Mouse (Mus musculus) activated CD4-positive, CD25-positive, alpha-beta regulatory T cell, adult 4 months (primary cell): ENCODE measurements around the gene Cox8a. TPM values are rescaled to one million over a fixed set of nuclear protein-coding genes. Genes with fewer than 3 reads are reported as not detected.

Experiments used
- ATAC-seq: one replicate; pipeline ENCODE4 v1.8.0; 2017
- polyA plus RNA-seq, 2 experiments: library from polyadenylated mRNA; unstranded; fragments of 100-300 nt; shearing (Covaris generic); gene quantifications; one replicate each; pipeline ENCODE4 v1.2.1; 2017

The Cox8a gene
- polyA plus RNA-seq, 2 experiments from 2014 or later, result 387 to 411 TPM

- ATAC-seq, result no peak
These were observed 34.0 kb downstream of the Cox8a start for GRCm38 (mm10) chr19:7183419-7183818.

- no peak for ATAC-seq
These were observed 35.0 kb downstream of the Cox8a start for GRCm38 (mm10) chr19:7182273-7182949.

GRCm38 (mm10) chr19:7181496-7181895 is 35.9 kb downstream of the Cox8a start:
- ATAC-seq, result no peak

GRCm38 (mm10) chr19:7180756-7181405 is 36.5 kb downstream of the Cox8a start:
- no peak for ATAC-seq

- ATAC-seq, result no peak
These were observed 38.5 kb downstream of the Cox8a start for GRCm38 (mm10) chr19:7178841-7179452.

- ATAC-seq, result no peak
These were observed 39.5 kb downstream of the Cox8a start for GRCm38 (mm10) chr19:7177804-7178511.

GRCm38 (mm10) chr19:7176041-7176696 is 41.2 kb downstream of the Cox8a start:
- ATAC-seq, result no peak

GRCm38 (mm10) chr19:7172051-7172866 is 45.2 kb downstream of the Cox8a start:
- ATAC-seq, result no peak

GRCm38 (mm10) chr19:7171447-7171846 is 46.0 kb downstream of the Cox8a start:
- no peak for ATAC-seq

GRCm38 (mm10) chr19:7170916-7171315 is 46.5 kb downstream of the Cox8a start:
- ATAC-seq, result no peak

- ATAC-seq, result no peak
These were observed 49.0 kb downstream of the Cox8a start for GRCm38 (mm10) chr19:7168423-7168822.

- ATAC-seq, result no peak
These were observed 50.6 kb downstream of the Cox8a start for GRCm38 (mm10) chr19:7166767-7167166.

GRCm38 (mm10) chr19:7166200-7166711 is 51.2 kb downstream of the Cox8a start:
- no peak for ATAC-seq

GRCm38 (mm10) chr19:7165509-7166199 is 51.8 kb downstream of the Cox8a start:
- no peak for ATAC-seq

Other genes starting within 250 kb of the Cox8a start
- gene Ppp1r14b, start 242.6 kb downstream of the Cox8a start, polyA plus RNA-seq, result 10 to 100 TPM; 14.2 to 26.1 TPM
- gene Plcb3, start 241.1 kb downstream of the Cox8a start, polyA plus RNA-seq, result 1 to 10 TPM; 3.2 to 5.1 TPM
- 10 to 100 TPM; 54.3 to 76.4 TPM for gene Fkbp2, start 237.1 kb downstream of the Cox8a start, polyA plus RNA-seq
- 1 to 10 TPM; 2.5 to 2.6 TPM for gene Vegfb, start 230.0 kb downstream of the Cox8a start, polyA plus RNA-seq
- 10 to 100 TPM; 44.8 to 46.0 TPM for gene Dnajc4, start 225.0 kb downstream of the Cox8a start, polyA plus RNA-seq
- 10 to 100 TPM; 29.8 to 33.4 TPM for gene Nudt22, start 221.5 kb downstream of the Cox8a start, polyA plus RNA-seq
- 1 to 10 TPM; 4.5 to 7.3 TPM for gene Trpt1, start 221.5 kb downstream of the Cox8a start, polyA plus RNA-seq
- 100 to 1,000 TPM; 208 to 288 TPM for gene Fermt3, start 198.1 kb downstream of the Cox8a start, polyA plus RNA-seq
- gene Stip1, start 177.6 kb downstream of the Cox8a start, polyA plus RNA-seq, result 100 to 1,000 TPM; 105 to 165 TPM
- 1 to 10 TPM in 1 of 2 experiments, under 1 TPM in 1; 0.82 to 2.6 TPM for gene Macrod1, start 160.8 kb downstream of the Cox8a start, polyA plus RNA-seq
- not detected for gene Flrt1, start 111.9 kb downstream of the Cox8a start, polyA plus RNA-seq
- 100 to 1,000 TPM; 157 to 170 TPM for gene Otub1, start 11.3 kb downstream of the Cox8a start, polyA plus RNA-seq
- gene Naa40, start 23.6 kb upstream of the Cox8a start, polyA plus RNA-seq, result 10 to 100 TPM; 28.0 to 29.3 TPM
- not detected for gene Rcor2, start 49.7 kb upstream of the Cox8a start, polyA plus RNA-seq
- 10 to 100 TPM; 53.4 to 69.8 TPM for gene Mark2, start 124.2 kb upstream of the Cox8a start, polyA plus RNA-seq
- gene Spindoc, start 165.4 kb upstream of the Cox8a start, polyA plus RNA-seq, result 1 to 10 TPM; 1.5 to 5.3 TPM
- under 1 TPM in 1 of 2 experiments, not detected in 1; 0.12 TPM for gene 2700081O15Rik, start 200.0 kb upstream of the Cox8a start, polyA plus RNA-seq